Mouse (Mus musculus) lung, adult 2 months (tissue): ENCODE measurements around the gene Kat6b.

Source experiments
- CTCF ChIP-seq: fragments of 200-500 bp; IDR thresholded peaks from 2 replicates; pipeline ENCODE4 v1.5.1; 2011; ENCODE audit warnings: mild to moderate bottlenecking, low read length, control low read depth; ENCODE audit not compliant: insufficient read depth
- POLR2A ChIP-seq: fragments of 200-500 bp; IDR thresholded peaks from 2 replicates; pipeline ENCODE4 v1.6.1; 2011; ENCODE audit warnings: low read depth, mild to moderate bottlenecking, control low read depth, low read length, borderline replicate concordance; ENCODE audit errors: extremely low read depth

DNA sequence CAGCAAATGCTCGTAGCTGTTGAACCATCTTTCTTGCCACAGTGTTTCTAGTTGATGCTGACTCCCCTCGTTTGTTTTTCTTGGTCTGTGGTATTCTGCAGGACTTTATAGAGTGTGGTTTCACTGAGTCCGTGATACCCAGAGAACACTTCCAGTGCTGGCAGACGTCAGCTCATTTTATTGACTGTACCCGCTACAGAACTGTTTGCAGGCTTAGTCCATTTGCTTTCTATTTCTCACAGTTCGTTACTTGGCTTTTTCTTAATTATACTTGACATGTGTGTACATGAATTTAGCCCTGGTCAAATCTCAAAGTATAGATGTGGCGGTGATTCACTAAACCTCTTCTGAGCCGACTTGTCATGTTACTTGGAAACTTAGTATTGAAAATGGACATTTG, 95.6 kb downstream of the Kat6b start:
- TF ChIP-seq POLR2A (no peak), CTCF (no peak)
